Mouse (Mus musculus): ENCODE results near the gene Rassf8. TPM values are rescaled to one million over a fixed set of nuclear protein-coding genes. Genes with fewer than 3 reads are reported as not detected.
A peak's percentile ranks its signal among the peaks of the same experiment; 100 is the strongest.

The Rassf8 gene
- 2.5 and 4.1 TPM in 2 replicates for polyA plus RNA-seq (2014; fragmentation: Nextera tagmentation; extraction: Ambion mirVana)

DNA sequence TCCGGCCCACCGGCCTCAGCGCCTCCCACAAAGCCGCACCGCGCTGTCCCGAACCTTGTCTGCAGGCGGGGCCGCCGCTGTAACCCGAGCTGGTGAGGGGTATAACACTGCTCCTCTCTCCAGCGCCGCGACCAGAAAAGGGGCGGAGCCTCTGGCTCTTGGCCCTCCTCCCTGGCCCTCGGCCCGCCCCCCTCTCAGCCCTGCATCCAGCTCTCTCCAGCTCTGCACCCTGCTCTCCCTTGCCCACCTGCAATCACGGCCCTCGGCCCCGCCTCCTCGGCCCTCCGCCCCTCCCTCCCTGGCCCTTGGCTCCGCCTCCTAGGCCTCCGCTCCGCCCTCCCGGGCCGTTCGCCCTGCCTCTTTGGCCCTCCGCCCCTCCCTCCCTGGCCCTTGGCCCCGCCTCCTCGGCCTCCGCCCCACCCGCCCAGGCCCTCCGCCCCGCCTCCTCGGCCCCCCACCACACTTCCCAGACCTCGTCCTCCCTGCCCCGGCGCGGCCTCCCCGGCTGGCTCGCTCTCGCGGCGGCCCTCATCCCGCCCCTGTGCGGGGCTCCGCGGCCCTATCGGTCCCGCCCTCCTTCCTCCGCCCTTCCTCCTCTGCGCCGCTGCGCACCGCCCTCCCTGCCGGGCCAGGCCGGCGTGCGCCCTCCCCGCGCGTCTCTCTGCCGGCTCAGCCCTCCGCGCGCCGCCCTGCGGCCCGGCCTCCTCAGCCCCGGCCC, at the start of gene Rassf8:
TSS of gene Rassf8 (plus strand) at position 617 of the 718 bp plus-strand sequence.
- ATAC-seq (replicated peaks; ENCODE audit: low FRiP score) (peak; percentile 93), DNase-seq (ENCODE audit: low spot score) (peak; percentile 86)
- peak within 1 kb of the TSS; percentile 64 for H3K9ac ChIP-seq (ENCODE audit: low read depth, low read length)
- H3K27ac ChIP-seq (ENCODE audit: low read depth, low read length) = peak within 1 kb of the TSS; percentile 64
- H3K9me3 ChIP-seq (ENCODE audit: control insufficient read depth, low read length) = no peaks in the 10 kb centered on the region
- 2% methylated on average over 69 of the region's 71 CpGs for WGBS
- H3K4me2 ChIP-seq = peak within 1 kb of the TSS; percentile 76
- peak within 1 kb of the TSS; percentile 62 for H3K4me3 ChIP-seq (ENCODE audit: low read depth, low read length)
- H3K27me3 ChIP-seq (replicated peaks; ENCODE audit: control insufficient read depth, insufficient read depth, low read length) = peaks cover 15% of the 10 kb centered on the region
- 0 out of 2 replicates have a peak, but pooled peaks cover 2% of the 10 kb centered on the region for H3K36me3 ChIP-seq (ENCODE audit: control insufficient read depth, insufficient read depth, low read length)
- H3K4me1 ChIP-seq (replicated peaks; ENCODE audit: control insufficient read depth, insufficient read depth, low read length) = peaks cover 6% of the 10 kb centered on the region; the same call in 1 of the 2 replicates

DNA sequence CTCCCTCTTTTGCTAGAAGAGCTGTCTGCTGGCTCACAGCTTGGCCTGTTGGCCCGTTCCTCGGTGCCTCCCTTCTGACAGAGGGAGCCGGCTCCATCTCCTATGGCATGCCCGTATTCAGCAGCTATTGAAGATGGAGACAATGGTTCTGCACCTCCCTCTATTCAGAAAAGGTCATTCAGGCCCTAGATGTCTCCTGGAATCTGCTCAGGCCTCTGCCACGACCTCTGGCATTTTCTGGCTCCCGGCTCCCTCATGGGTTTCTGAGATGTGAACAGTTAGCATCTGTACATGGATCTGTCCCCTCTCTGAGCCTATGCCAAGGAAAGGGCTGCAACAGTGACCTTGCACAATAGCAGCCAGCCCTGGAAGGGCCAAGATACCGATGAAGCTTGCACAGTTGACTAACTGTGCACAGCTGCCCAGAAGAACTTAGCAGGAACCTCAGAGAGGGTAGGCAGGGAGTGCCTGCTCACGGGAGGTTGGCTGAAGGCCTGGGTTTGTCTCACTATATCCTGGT, 45.5 kb upstream of the Rassf8 start:
- Histone ChIP-seq H3K4me1 (replicated peaks; ENCODE audit: control insufficient read depth, insufficient read depth, low read length) (no peaks in the 10 kb centered on the region), H3K27me3 (replicated peaks; ENCODE audit: control insufficient read depth, insufficient read depth, low read length) (no peaks in the 10 kb centered on the region), H3K36me3 (ENCODE audit: control insufficient read depth, insufficient read depth, low read length) (no peaks in the 10 kb centered on the region), H3K4me3 (ENCODE audit: low read depth, low read length) (no peak overlapping the region), H3K27ac (ENCODE audit: low read depth, low read length) (no peak overlapping the region), H3K9me3 (ENCODE audit: control insufficient read depth, low read length) (no peaks in the 10 kb centered on the region), H3K4me2 (no peak overlapping the region), H3K9ac (ENCODE audit: low read depth, low read length) (no peak overlapping the region)
- ATAC-seq (replicated peaks; ENCODE audit: low FRiP score) (no peak), DNase-seq (ENCODE audit: low spot score) (no peak)
- WGBS = 74% methylated on average over 8 of the region's 8 CpGs

GRCm38 (mm10) chr6:145703667-145704066, 42.9 kb upstream of the Rassf8 start:
- WGBS = 77% methylated on average over 6 of the region's 6 CpGs
- no peak overlapping the region for H3K9ac ChIP-seq (ENCODE audit: low read depth, low read length)
- no peaks in the 10 kb centered on the region for H3K9me3 ChIP-seq (ENCODE audit: control insufficient read depth, low read length)
- H3K36me3 ChIP-seq (ENCODE audit: control insufficient read depth, insufficient read depth, low read length) = no peaks in the 10 kb centered on the region
- H3K4me3 ChIP-seq (ENCODE audit: low read depth, low read length) = no peak overlapping the region
- no peaks in the 10 kb centered on the region for H3K27me3 ChIP-seq (replicated peaks; ENCODE audit: control insufficient read depth, insufficient read depth, low read length)
- no peak overlapping the region for H3K4me2 ChIP-seq
- no peak for ATAC-seq (replicated peaks; ENCODE audit: low FRiP score)
- H3K27ac ChIP-seq (ENCODE audit: low read depth, low read length) = no peak overlapping the region
- no peak for DNase-seq (ENCODE audit: low spot score)
- no peaks in the 10 kb centered on the region for H3K4me1 ChIP-seq (replicated peaks; ENCODE audit: control insufficient read depth, insufficient read depth, low read length)

GRCm38 (mm10) chr6:145709956-145710720, 36.4 kb upstream of the Rassf8 start:
- H3K36me3 ChIP-seq (ENCODE audit: control insufficient read depth, insufficient read depth, low read length) = no peaks in the 10 kb centered on the region
- H3K9ac ChIP-seq (ENCODE audit: low read depth, low read length) = no peak overlapping the region
- DNase-seq (ENCODE audit: low spot score) (no peak), ATAC-seq (replicated peaks; ENCODE audit: low FRiP score) (no peak)
- no peaks in the 10 kb centered on the region for H3K27me3 ChIP-seq (replicated peaks; ENCODE audit: control insufficient read depth, insufficient read depth, low read length)
- no peaks in the 10 kb centered on the region for H3K9me3 ChIP-seq (ENCODE audit: control insufficient read depth, low read length)
- 90% methylated on average over 18 of the region's 18 CpGs for WGBS
- no peak overlapping the region for H3K4me2 ChIP-seq
- H3K27ac ChIP-seq (ENCODE audit: low read depth, low read length) = no peak overlapping the region
- H3K4me1 ChIP-seq (replicated peaks; ENCODE audit: control insufficient read depth, insufficient read depth, low read length) = no peaks in the 10 kb centered on the region
- no peak overlapping the region for H3K4me3 ChIP-seq (ENCODE audit: low read depth, low read length)

DNA sequence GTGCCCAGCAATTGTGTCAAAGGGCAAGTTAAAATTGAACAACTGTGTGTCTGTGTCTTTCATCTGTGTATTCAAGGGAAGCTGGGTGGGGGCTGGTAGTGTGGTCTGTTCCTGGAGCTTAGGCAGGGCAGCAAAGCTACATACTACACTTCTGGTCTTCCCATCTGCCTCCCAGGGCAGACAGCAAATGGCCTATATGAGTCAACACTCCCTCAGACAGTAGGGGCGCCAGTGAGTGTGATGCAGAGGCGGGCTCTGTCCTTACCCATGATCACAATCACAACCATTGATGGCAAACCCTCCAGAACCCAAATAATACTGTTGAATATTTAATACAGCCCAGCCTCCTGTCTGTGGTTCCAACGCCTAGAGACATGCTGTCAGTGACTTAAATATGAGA, 35.8 kb upstream of the Rassf8 start:
- 77% methylated on average over 3 of the region's 3 CpGs for WGBS
- Histone ChIP-seq H3K27me3 (replicated peaks; ENCODE audit: control insufficient read depth, insufficient read depth, low read length) (no peaks in the 10 kb centered on the region), H3K27ac (ENCODE audit: low read depth, low read length) (no peak overlapping the region), H3K4me3 (ENCODE audit: low read depth, low read length) (no peak overlapping the region), H3K9me3 (ENCODE audit: control insufficient read depth, low read length) (no peaks in the 10 kb centered on the region), H3K36me3 (ENCODE audit: control insufficient read depth, insufficient read depth, low read length) (no peaks in the 10 kb centered on the region), H3K9ac (ENCODE audit: low read depth, low read length) (no peak overlapping the region), H3K4me2 (no peak overlapping the region), H3K4me1 (replicated peaks; ENCODE audit: control insufficient read depth, insufficient read depth, low read length) (no peaks in the 10 kb centered on the region)
- DNase-seq (ENCODE audit: low spot score) = no peak
- ATAC-seq (replicated peaks; ENCODE audit: low FRiP score) = no peak

DNA sequence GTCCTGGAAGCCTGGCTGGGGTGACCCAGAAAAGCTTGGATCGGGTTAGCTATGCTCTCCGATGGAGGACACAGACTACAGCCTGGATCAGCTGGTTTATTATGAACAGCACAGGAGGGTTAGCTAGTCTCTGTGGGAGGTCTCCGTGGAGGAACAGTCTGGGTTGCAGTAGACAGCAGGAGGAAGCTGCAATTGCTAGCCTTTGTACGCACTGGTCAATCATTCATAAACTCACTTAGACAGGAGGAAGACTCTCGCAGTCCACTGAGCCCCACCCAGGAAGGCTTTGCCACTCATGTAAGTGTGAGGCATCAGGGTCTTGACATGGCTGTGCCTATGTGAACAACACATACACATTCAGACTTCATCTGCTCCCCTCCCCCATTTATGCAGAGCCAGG, 35.2 kb upstream of the Rassf8 start:
- Histone ChIP-seq H3K9ac (ENCODE audit: low read depth, low read length) (no peak overlapping the region), H3K36me3 (ENCODE audit: control insufficient read depth, insufficient read depth, low read length) (no peaks in the 10 kb centered on the region), H3K4me2 (no peak overlapping the region), H3K9me3 (ENCODE audit: control insufficient read depth, low read length) (no peaks in the 10 kb centered on the region), H3K4me1 (replicated peaks; ENCODE audit: control insufficient read depth, insufficient read depth, low read length) (no peaks in the 10 kb centered on the region), H3K4me3 (ENCODE audit: low read depth, low read length) (no peak overlapping the region), H3K27me3 (replicated peaks; ENCODE audit: control insufficient read depth, insufficient read depth, low read length) (no peaks in the 10 kb centered on the region), H3K27ac (ENCODE audit: low read depth, low read length) (no peak overlapping the region)
- ATAC-seq (replicated peaks; ENCODE audit: low FRiP score) = no peak
- DNase-seq (ENCODE audit: low spot score) = no peak
- WGBS = 74% methylated on average over 5 of the region's 5 CpGs

GRCm38 (mm10) chr6:145713241-145714114, 33.1 kb upstream of the Rassf8 start:
- no peak overlapping the region for H3K4me2 ChIP-seq
- no peak overlapping the region for H3K9ac ChIP-seq (ENCODE audit: low read depth, low read length)
- H3K36me3 ChIP-seq (ENCODE audit: control insufficient read depth, insufficient read depth, low read length) = no peaks in the 10 kb centered on the region
- H3K27ac ChIP-seq (ENCODE audit: low read depth, low read length) = no peak overlapping the region
- H3K9me3 ChIP-seq (ENCODE audit: control insufficient read depth, low read length) = no peaks in the 10 kb centered on the region
- H3K27me3 ChIP-seq (replicated peaks; ENCODE audit: control insufficient read depth, insufficient read depth, low read length) = no peaks in the 10 kb centered on the region
- H3K4me1 ChIP-seq (replicated peaks; ENCODE audit: control insufficient read depth, insufficient read depth, low read length) = no peaks in the 10 kb centered on the region
- ATAC-seq (replicated peaks; ENCODE audit: low FRiP score) (no peak), DNase-seq (ENCODE audit: low spot score) (no peak)
- 60% methylated on average over 8 of the region's 8 CpGs for WGBS
- H3K4me3 ChIP-seq (ENCODE audit: low read depth, low read length) = no peak overlapping the region

GRCm38 (mm10) chr6:145714131-145714530, 32.4 kb upstream of the Rassf8 start:
- Histone ChIP-seq H3K9me3 (ENCODE audit: control insufficient read depth, low read length) (no peaks in the 10 kb centered on the region), H3K4me1 (replicated peaks; ENCODE audit: control insufficient read depth, insufficient read depth, low read length) (no peaks in the 10 kb centered on the region), H3K9ac (ENCODE audit: low read depth, low read length) (no peak overlapping the region), H3K36me3 (ENCODE audit: control insufficient read depth, insufficient read depth, low read length) (no peaks in the 10 kb centered on the region), H3K4me3 (ENCODE audit: low read depth, low read length) (no peak overlapping the region), H3K27me3 (replicated peaks; ENCODE audit: control insufficient read depth, insufficient read depth, low read length) (no peaks in the 10 kb centered on the region), H3K4me2 (no peak overlapping the region), H3K27ac (ENCODE audit: low read depth, low read length) (no peak overlapping the region)
- ATAC-seq (replicated peaks; ENCODE audit: low FRiP score) (no peak), DNase-seq (ENCODE audit: low spot score) (no peak)
- WGBS = 62% methylated on average over 1 of the region's 1 CpGs
